Comparison of ENCODE assay signal across 24 mouse cellular contexts in the genomic region with DNA sequence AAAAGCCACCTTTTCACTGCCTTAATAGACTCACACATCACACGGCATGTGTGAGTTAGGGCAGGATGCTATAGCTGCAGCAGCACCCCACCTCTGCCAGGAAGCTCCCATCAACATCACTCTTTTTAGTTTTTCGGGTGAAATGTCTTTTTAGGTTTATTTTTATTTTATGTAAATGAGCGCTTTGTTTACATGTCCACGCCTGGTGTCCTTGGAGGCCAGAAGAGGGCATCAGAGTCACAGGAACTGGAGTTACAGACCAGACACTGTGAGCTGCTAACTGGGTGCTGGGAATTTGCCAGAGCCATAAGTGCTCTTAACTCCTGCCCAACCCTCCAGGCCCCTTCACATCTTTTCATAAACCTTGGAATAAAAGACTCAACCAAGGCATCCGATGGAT. TPM values are rescaled to one million over a fixed set of nuclear protein-coding genes. Genes with fewer than 3 reads are reported as not detected.
DNase-seq lines count a peak whose midpoint lies in the region; ATAC-seq and TF ChIP-seq lines count a peak whose summit lies in the region.
"Had no signal": no experiment of that assay in that cellular context is flagged by ENCODE, and none has a peak within 500 bp of the region (broad histone marks: within the 10 kb centered on the region; RNA-seq: fewer than 3 reads in every experiment).

No protein-coding gene starts in this region.

- 94% methylated on average over 5 of the region's 5 CpGs for WGBS in hindbrain, postnatal 0 days
- WGBS in hindbrain, embryonic 14.5 days: 94% methylated on average over 5 of the region's 5 CpGs
- 79% methylated on average over 5 of the region's 5 CpGs for WGBS in lung, adult 2 months
- WGBS in small intestine, adult 2 months: 92% methylated on average over 5 of the region's 5 CpGs

- H3K4me3 ChIP-seq in hindbrain, postnatal 0 days (ENCODE audit: low read length): no peak overlapping the region
- H3K4me3 ChIP-seq in hindbrain, embryonic 14.5 days (replicated peaks; ENCODE audit: low read length): no peak overlapping the region
- no peak overlapping the region for H3K4me3 ChIP-seq in lung, adult 2 months (replicated peaks; ENCODE audit: extremely low read depth, low read depth, low read length)
- no peak overlapping the region for H3K4me3 ChIP-seq in ES-Bruce4 (ENCODE audit: low read depth, low read length)
- H3K4me3 ChIP-seq in small intestine, adult 2 months (ENCODE audit: low read depth, low read length): no peak overlapping the region
- H3K4me3 ChIP-seq: embryonic facial prominence, embryonic 12.5 days; forebrain, embryonic 12.5 days; gastrocnemius, adult 2 months; heart, embryonic 13.5 days; hindbrain, embryonic 13.5 days; limb, embryonic 10.5 days; megakaryocyte, embryonic 14.5 days; midbrain, embryonic 13.5 days; neural tube, embryonic 12.5 days had no signal

- no peak for TF ChIP-seq EP300 in ES-Bruce4 (IDR thresholded peaks at IDR 0.05; ENCODE audit: insufficient read depth, low read depth, low read length)

- no peak overlapping the region for H3K9ac ChIP-seq in hindbrain, postnatal 0 days (replicated peaks; ENCODE audit: low read length)
- no peak overlapping the region for H3K9ac ChIP-seq in hindbrain, embryonic 14.5 days
- no peak overlapping the region for H3K9ac ChIP-seq in ES-Bruce4 (ENCODE audit: low read depth, poor library complexity, severe bottlenecking)
- H3K9ac ChIP-seq: embryonic facial prominence, embryonic 12.5 days; forebrain, embryonic 12.5 days; heart, embryonic 13.5 days; hindbrain, embryonic 13.5 days; midbrain, embryonic 13.5 days; neural tube, embryonic 12.5 days had no signal

- 0 out of 2 replicates have a peak, but pooled peaks cover 8% of the 10 kb centered on the region for H3K4me1 ChIP-seq in hindbrain, postnatal 0 days (ENCODE audit: insufficient read depth, low read length)
- peaks cover 8% of the 10 kb centered on the region; the same call in 1 of the 2 replicates for H3K4me1 ChIP-seq in hindbrain, embryonic 14.5 days (replicated peaks; ENCODE audit: control insufficient read depth, insufficient read depth, low read length)
- 0 out of 2 replicates have a peak, but pooled peaks cover 2% of the 10 kb centered on the region for H3K4me1 ChIP-seq in lung, adult 2 months (ENCODE audit: control insufficient read depth, insufficient read depth, low read length)
- H3K4me1 ChIP-seq in ES-Bruce4 (ENCODE audit: control insufficient read depth, insufficient read depth, low read length): no peaks in the 10 kb centered on the region
- no peaks in the 10 kb centered on the region for H3K4me1 ChIP-seq in small intestine, adult 2 months (ENCODE audit: control insufficient read depth, insufficient read depth, insufficient read length, low read length)

- TF ChIP-seq CTCF in hindbrain, postnatal 0 days (IDR thresholded peaks at IDR 0.05; ENCODE audit: low read depth): peak; percentile 9; the same call in 1 of the 2 replicates
- TF ChIP-seq CTCF in lung, adult 2 months (IDR thresholded peaks at IDR 0.05; ENCODE audit: insufficient read depth, low read length): 0 out of 2 replicates have a peak, but pooled peaks have one; percentile 2
- peak; percentile 40 for TF ChIP-seq CTCF in ES-Bruce4 (IDR thresholded peaks at IDR 0.05; ENCODE audit: low read depth, low read length)
- TF ChIP-seq CTCF in small intestine, adult 2 months (IDR thresholded peaks at IDR 0.05; ENCODE audit: extremely low read depth, insufficient read length, insufficient replicate concordance, low read depth, low read length): peak; percentile 12; the same call in 1 of the 2 replicates

- no peaks in the 10 kb centered on the region for H3K9me3 ChIP-seq in hindbrain, postnatal 0 days (ENCODE audit: low read length)
- H3K9me3 ChIP-seq in hindbrain, embryonic 14.5 days (ENCODE audit: control insufficient read depth, low read length): no peaks in the 10 kb centered on the region
- no peaks in the 10 kb centered on the region for H3K9me3 ChIP-seq in ES-Bruce4 (replicated peaks; ENCODE audit: control insufficient read depth, insufficient read depth, low read length, poor library complexity, severe bottlenecking)
- H3K9me3 ChIP-seq: embryonic facial prominence, embryonic 12.5 days; forebrain, embryonic 12.5 days; heart, embryonic 13.5 days; hindbrain, embryonic 13.5 days; limb, embryonic 10.5 days; megakaryocyte, embryonic 14.5 days; midbrain, embryonic 13.5 days; neural tube, embryonic 12.5 days had no signal

- ATAC-seq in hindbrain, postnatal 0 days: no peak
- ATAC-seq in hindbrain, embryonic 14.5 days (ENCODE audit: low FRiP score): no peak
- ATAC-seq: midbrain, embryonic 13.5 days had no signal

- no peak overlapping the region for H3K27ac ChIP-seq in hindbrain, postnatal 0 days
- no peak overlapping the region for H3K27ac ChIP-seq in hindbrain, embryonic 14.5 days
- H3K27ac ChIP-seq in ES-Bruce4 (ENCODE audit: insufficient read depth, low read length): no peak overlapping the region
- no peak overlapping the region for H3K27ac ChIP-seq in small intestine, adult 2 months (ENCODE audit: insufficient read depth, low read depth, low read length)
- H3K27ac ChIP-seq: embryonic facial prominence, embryonic 12.5 days; forebrain, embryonic 12.5 days; gastrocnemius, adult 2 months; hindbrain, embryonic 13.5 days; limb, embryonic 10.5 days; midbrain, embryonic 13.5 days; neural tube, embryonic 12.5 days had no signal

- no peak for TF ChIP-seq POLR2A in lung, adult 2 months (IDR thresholded peaks at IDR 0.05; ENCODE audit: borderline replicate concordance, extremely low read depth, low read depth, low read length)
- TF ChIP-seq POLR2A in ES-Bruce4 (IDR thresholded peaks at IDR 0.05; ENCODE audit: insufficient read depth, low read length): no peak
- no peak for TF ChIP-seq POLR2A in small intestine, adult 2 months (IDR thresholded peaks at IDR 0.05; ENCODE audit: low read depth, low read length)

- no peaks in the 10 kb centered on the region for H3K36me3 ChIP-seq in hindbrain, postnatal 0 days (ENCODE audit: insufficient read depth, low read length)
- H3K36me3 ChIP-seq in hindbrain, embryonic 14.5 days (replicated peaks; ENCODE audit: control insufficient read depth, insufficient read depth): no peaks in the 10 kb centered on the region
- no peaks in the 10 kb centered on the region for H3K36me3 ChIP-seq in ES-Bruce4 (ENCODE audit: control insufficient read depth, insufficient read depth, low read length, poor library complexity, severe bottlenecking)
- H3K36me3 ChIP-seq in small intestine, adult 2 months (ENCODE audit: control insufficient read depth, insufficient read depth, low read length): peaks cover 12% of the 10 kb centered on the region
- H3K36me3 ChIP-seq: embryonic facial prominence, embryonic 12.5 days; forebrain, embryonic 12.5 days; hindbrain, embryonic 13.5 days; limb, embryonic 10.5 days; midbrain, embryonic 13.5 days; neural tube, embryonic 12.5 days had no signal

- no peaks in the 10 kb centered on the region for H3K27me3 ChIP-seq in hindbrain, postnatal 0 days (ENCODE audit: insufficient read depth, low read length)
- H3K27me3 ChIP-seq in hindbrain, embryonic 14.5 days (ENCODE audit: control insufficient read depth, insufficient read depth, low read length): no peaks in the 10 kb centered on the region
- H3K27me3 ChIP-seq in ES-Bruce4 (ENCODE audit: control insufficient read depth, insufficient read depth, low read length, poor library complexity, severe bottlenecking): no peaks in the 10 kb centered on the region
- no peaks in the 10 kb centered on the region for H3K27me3 ChIP-seq in small intestine, adult 2 months (ENCODE audit: control insufficient read depth, insufficient read depth, low read length)
- H3K27me3 ChIP-seq: embryonic facial prominence, embryonic 12.5 days; heart, embryonic 13.5 days; megakaryocyte, embryonic 14.5 days; neural tube, embryonic 12.5 days had no signal

- H3K4me2 ChIP-seq in hindbrain, postnatal 0 days (ENCODE audit: low read depth, low read length): no peak overlapping the region
- no peak overlapping the region for H3K4me2 ChIP-seq in hindbrain, embryonic 14.5 days (replicated peaks)
- H3K4me2 ChIP-seq: embryonic facial prominence, embryonic 12.5 days; forebrain, embryonic 12.5 days; heart, embryonic 13.5 days; hindbrain, embryonic 13.5 days; midbrain, embryonic 13.5 days; neural tube, embryonic 12.5 days had no signal

- no peak for DNase-seq in hindbrain, postnatal 0 days (ENCODE audit: low spot score)
- no peak for DNase-seq in hindbrain, embryonic 14.5 days (ENCODE audit: low spot score)
- no peak for DNase-seq in lung, adult 2 months
- DNase-seq in lung, postnatal 14 days: no peak
- no peak for DNase-seq in gastrocnemius, postnatal 4 days (ENCODE audit: low spot score in 2 of 2)
- DNase-seq in cerebellum, postnatal 14 days: no peak
- DNase-seq: adrenal gland, adult 2 months; cerebellum, adult 11-12 months; cerebellum, postnatal 25 days; gastrocnemius, adult 2 months; heart, postnatal 36 days; liver; lung, postnatal 36 days; thymus, postnatal 4 days had no signal

RNA-seq across cellular contexts. Expression of gene Fxn, which starts 25.9 kb away (rescaled TPM):
- total RNA-seq in hindbrain, postnatal 0 days (2014; rRNA removed): 28.5 and 30.4 TPM in 2 replicates
- polyA plus RNA-seq in hindbrain, postnatal 0 days (2015; fragmentation: Nextera tagmentation; extraction: Ambion mirVana): 43.8 and 47.7 TPM in 2 replicates
- polyA plus RNA-seq in hindbrain, embryonic 14.5 days (2014; fragmentation: Nextera tagmentation; extraction: Ambion mirVana): 33.0 and 37.0 TPM in 2 replicates
- 4.9 and 7.0 TPM in 2 replicates for polyA plus RNA-seq in lung, adult 2 months (2012; rRNA removed)
- 9.0 and 11.2 TPM in 2 replicates for polyA plus RNA-seq in ES-Bruce4 (2011; ENCODE audit: insufficient read depth, insufficient read length, low read depth, missing spikeins)
- 7.7 and 9.1 TPM in 2 replicates for polyA plus RNA-seq in small intestine, adult 2 months (2012; rRNA removed)
- total RNA-seq in gastrocnemius, postnatal 4 days (2021): 10 to 100 TPM; 21.9 to 22.2 TPM
